Mouse (Mus musculus) lung, postnatal 25 days (tissue): Measurements from ENCODE around the gene Clec3b.

Source experiments
- DNase-seq: peaks from one replicate; pipeline ENCODE4 v3.0.0; 2022; ENCODE audit warnings: low spot score

Gene Clec3b

GRCm38 (mm10) chr9:123150241-123151020 is at the start of gene Clec3b:
Gene Clec3b, plus strand, starts transcription at chr9:123150946.
- peak; percentile 64 for DNase-seq

GRCm38 (mm10) chr9:123103425-123103824 is 47.3 kb upstream of the Clec3b start:
- DNase-seq = no peak

GRCm38 (mm10) chr9:123104362-123104761 is 46.4 kb upstream of the Clec3b start:
- DNase-seq = no peak

GRCm38 (mm10) chr9:123107186-123107585 is 43.6 kb upstream of the Clec3b start:
- DNase-seq = no peak

- peak; percentile 65 for DNase-seq
Measured at GRCm38 (mm10) chr9:123109188-123109587, 41.6 kb upstream of the Clec3b start.

GRCm38 (mm10) chr9:123111751-123112221 is 39.0 kb upstream of the Clec3b start:
- no peak for DNase-seq

GRCm38 (mm10) chr9:123112805-123113521 is 37.8 kb upstream of the Clec3b start, which contains the start of the genes Zdhhc3 and Exosc7:
Gene Zdhhc3, minus strand, starts transcription at chr9:123113205.
Gene Exosc7, plus strand, starts transcription at chr9:123113215.
- DNase-seq = peak; percentile 81

- no peak for DNase-seq
Measured at GRCm38 (mm10) chr9:123113931-123114330, 36.8 kb upstream of the Clec3b start.

- no peak for DNase-seq
Measured at GRCm38 (mm10) chr9:123115566-123115965, 35.2 kb upstream of the Clec3b start.

GRCm38 (mm10) chr9:123123017-123123416 is 27.7 kb upstream of the Clec3b start:
- no peak for DNase-seq

GRCm38 (mm10) chr9:123123571-123124412 is 27.0 kb upstream of the Clec3b start:
- DNase-seq = peak; percentile 49

GRCm38 (mm10) chr9:123124413-123124981 is 26.2 kb upstream of the Clec3b start:
- DNase-seq = no peak

- DNase-seq = no peak
Measured at GRCm38 (mm10) chr9:123127663-123128062, 23.1 kb upstream of the Clec3b start.

- no peak for DNase-seq
Measured at GRCm38 (mm10) chr9:123132994-123133393, 17.8 kb upstream of the Clec3b start.

GRCm38 (mm10) chr9:123136953-123137682 is 13.6 kb upstream of the Clec3b start:
- DNase-seq = no peak

- DNase-seq = peak; percentile 71
Measured at GRCm38 (mm10) chr9:123138891-123139474, 11.8 kb upstream of the Clec3b start.

- DNase-seq = no peak
Measured at GRCm38 (mm10) chr9:123139887-123140614, 10.7 kb upstream of the Clec3b start.

GRCm38 (mm10) chr9:123148430-123148829 is 2.3 kb upstream of the Clec3b start:
- DNase-seq = peak; percentile 61

- no peak for DNase-seq
Measured at GRCm38 (mm10) chr9:123151561-123151960, 815 bp downstream of the Clec3b start.

- DNase-seq = no peak
Measured at GRCm38 (mm10) chr9:123152026-123152425, 1.3 kb downstream of the Clec3b start.
